Mouse (Mus musculus) bone marrow, adult 2 months (tissue): ENCODE results near the gene Crot. TPM values are rescaled to one million over a fixed set of nuclear protein-coding genes. Genes with fewer than 3 reads are reported as not detected.

Experiments used
- H3K27ac ChIP-seq: fragments of 200-500 bp; 2 replicates; pipeline ENCODE4 v1.5.1; 2012; ENCODE audit warnings: low read depth, mild to moderate bottlenecking, control low read depth, inconsistent platforms, low read length; ENCODE audit not compliant: control insufficient read depth, poor library complexity, insufficient read depth
- H3K4me1 ChIP-seq: fragments of 200-500 bp; 2 replicates; pipeline ENCODE4 v1.6.1; 2011; ENCODE audit warnings: low read length; ENCODE audit not compliant: control insufficient read depth, insufficient read depth
- H3K4me3 ChIP-seq: fragments of 200-500 bp; replicated peaks from 2 replicates; pipeline ENCODE3; 2011; ENCODE audit warnings: mild to moderate bottlenecking, low read depth, low read length, control low read depth; ENCODE audit not compliant: control insufficient read depth
- CTCF ChIP-seq: fragments of 200-500 bp; IDR thresholded peaks from 2 replicates; pipeline ENCODE4 v1.5.1; 2011; ENCODE audit warnings: low read length, control low read depth; ENCODE audit not compliant: control insufficient read depth, insufficient read depth
- POLR2A ChIP-seq: fragments of 200-500 bp; IDR thresholded peaks from 2 replicates; pipeline ENCODE4 v1.6.1; 2011; ENCODE audit warnings: low read depth, mild to moderate bottlenecking, control low read depth, low read length, borderline replicate concordance; ENCODE audit not compliant: control insufficient read depth
- WGBS: fragments of 180-500 bp; shearing (Covaris S2); methylation state at CpG from one replicate; pipeline ENCODE4 v1.1.7; 2018; 5-methylcytosine and 5-hydroxymethylcytosine counted together
- polyA plus RNA-seq: library from polyadenylated mRNA; stranded (reverse); fragments of >200 nt; gene quantifications from 2 replicates; pipeline ENCODE4 v1.2.4, GENCODE M21; 2011; ENCODE audit warnings: low replicate concordance; ENCODE audit not compliant: missing spikeins, insufficient read depth, insufficient read length

Gene Crot
- 7.2 and 10.7 TPM in 2 replicates for polyA plus RNA-seq

DNA sequence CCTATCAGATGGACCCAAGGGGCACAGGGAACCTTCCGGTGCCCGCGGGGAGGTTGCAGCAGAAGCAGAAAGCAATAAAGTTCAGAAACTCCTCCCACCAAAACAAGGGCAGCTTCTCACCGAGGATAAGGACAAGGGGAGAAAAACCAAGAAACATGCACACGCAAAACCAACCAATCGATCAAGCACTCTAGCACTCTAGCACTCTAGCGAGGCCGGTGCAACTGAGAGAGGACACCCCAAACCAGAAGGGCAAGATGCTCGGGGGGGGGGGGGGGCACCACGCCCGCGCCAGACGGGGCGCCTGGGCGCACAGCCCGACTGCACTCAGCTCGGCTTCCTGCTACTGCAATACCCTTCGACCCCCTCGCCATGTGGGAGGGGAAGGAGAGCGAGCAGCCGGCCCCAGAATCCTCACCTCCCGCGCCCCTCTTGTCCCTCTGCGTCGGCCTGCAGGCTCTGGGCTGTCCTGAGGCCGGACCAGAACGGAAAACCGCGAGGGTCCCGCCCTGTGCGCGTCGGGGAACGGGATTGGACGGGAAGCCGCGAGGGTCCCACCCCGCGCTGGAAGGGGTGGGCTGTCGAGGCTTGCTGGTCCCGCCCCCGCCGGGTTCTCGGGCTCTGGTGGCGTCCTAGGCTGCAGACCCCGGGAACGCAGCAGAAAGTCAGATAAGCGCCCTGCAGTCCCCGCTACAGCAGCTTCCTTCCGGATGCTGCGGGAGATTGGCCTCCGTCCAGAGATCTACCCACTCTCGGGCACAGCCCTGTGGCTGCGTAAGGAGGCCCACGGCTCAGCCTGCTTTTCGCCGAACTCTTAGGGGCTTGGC lies at the start of gene Crot:
TSS of gene Crot (minus strand) at position 639 of the 827 bp plus-strand sequence.
- WGBS, result under 1% methylated on average over 55 of the region's 57 CpGs
- TF ChIP-seq CTCF, result 0 out of 2 replicates have a peak, but pooled peaks have one; percentile 13
- peak; percentile 89 for TF ChIP-seq POLR2A
- no peaks in the 10 kb centered on the region; the same call in 1 of the 2 replicates for H3K4me1 ChIP-seq
- peak within 1 kb of the TSS; percentile 94 for H3K4me3 ChIP-seq
- H3K27ac ChIP-seq, result peak within 1 kb of the TSS; percentile 75

DNA sequence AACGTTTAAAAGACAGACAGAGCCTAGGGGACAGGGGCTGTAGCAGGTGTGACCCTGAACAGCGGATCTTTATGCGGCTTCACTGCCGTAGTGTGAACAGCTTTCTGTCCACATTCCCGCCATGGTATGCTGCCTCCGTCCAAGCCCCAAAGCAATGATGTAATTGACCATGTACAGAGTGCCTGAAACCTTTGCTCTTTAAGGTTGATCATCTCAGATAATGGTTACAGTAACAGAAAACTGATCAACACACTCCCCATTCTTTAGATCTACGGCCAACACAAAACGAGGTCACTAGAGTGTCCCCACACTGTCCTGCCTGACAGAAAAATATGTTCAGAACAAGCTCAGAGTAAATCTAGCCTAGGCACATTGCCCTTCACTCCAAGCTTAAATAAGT lies 48.8 kb upstream of the Crot start:
- H3K4me1 ChIP-seq, result no peaks in the 10 kb centered on the region
- 86% methylated on average over 8 of the region's 8 CpGs for WGBS
- H3K4me3 ChIP-seq, result no peak overlapping the region
- no peak overlapping the region for H3K27ac ChIP-seq
- TF ChIP-seq POLR2A, result no peak
- no peak for TF ChIP-seq CTCF

DNA sequence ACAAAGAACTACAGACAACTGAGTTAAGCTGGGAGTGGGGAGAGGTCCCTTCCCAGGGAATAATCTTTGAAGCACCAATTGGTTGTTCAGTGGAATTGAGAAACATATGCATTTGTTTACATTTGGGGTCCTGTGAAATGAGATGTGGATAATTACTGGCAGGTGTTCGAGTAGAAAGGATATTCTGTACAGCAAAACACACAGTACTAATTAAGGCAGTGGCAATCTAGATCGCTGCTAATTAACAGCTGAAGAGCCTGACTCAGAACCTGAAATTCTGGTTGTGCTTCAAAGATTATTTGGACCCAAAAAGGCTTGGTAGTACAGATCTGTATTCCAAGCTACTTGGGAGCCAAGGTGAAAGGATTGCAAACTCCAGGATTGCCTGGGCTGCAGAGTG lies 47.7 kb upstream of the Crot start:
- 74% methylated on average over 2 of the region's 2 CpGs for WGBS
- Histone ChIP-seq H3K4me3 (no peak overlapping the region), H3K4me1 (no peaks in the 10 kb centered on the region), H3K27ac (no peak overlapping the region)
- no peak for TF ChIP-seq CTCF
- no peak for TF ChIP-seq POLR2A

DNA sequence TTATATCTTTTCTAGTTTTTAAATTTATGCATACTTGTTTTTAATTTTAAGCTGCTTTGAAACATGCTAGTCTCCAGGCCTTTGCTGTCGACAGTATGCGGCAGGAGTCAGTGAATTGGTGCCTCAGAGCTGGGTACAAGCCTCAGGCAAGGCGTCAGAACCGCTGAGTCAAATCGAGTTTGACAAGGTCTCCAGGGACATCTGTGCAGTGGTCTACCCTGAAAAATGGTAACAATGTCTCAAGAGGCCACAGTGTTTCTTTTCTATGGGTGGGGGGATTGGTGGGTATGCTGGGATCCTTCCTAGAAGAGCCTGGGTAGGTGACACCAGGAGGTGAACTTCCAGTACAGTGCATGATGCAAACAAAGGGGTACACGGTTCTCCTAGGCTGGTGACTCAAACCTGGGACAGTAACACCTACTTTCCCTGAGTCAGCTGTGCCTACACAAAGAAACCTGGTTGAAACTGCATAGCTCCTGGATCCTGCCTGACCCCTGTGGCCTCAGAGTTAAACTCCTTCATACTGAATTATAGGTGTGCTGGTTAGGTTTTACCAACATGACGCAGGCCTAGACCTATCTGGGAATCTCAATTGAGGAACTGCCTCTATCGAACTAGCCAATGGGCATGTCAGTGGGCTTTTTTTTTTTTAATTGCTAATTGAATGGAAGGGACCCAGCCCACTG lies 46.6 kb upstream of the Crot start:
- H3K27ac ChIP-seq, result no peak overlapping the region

DNA sequence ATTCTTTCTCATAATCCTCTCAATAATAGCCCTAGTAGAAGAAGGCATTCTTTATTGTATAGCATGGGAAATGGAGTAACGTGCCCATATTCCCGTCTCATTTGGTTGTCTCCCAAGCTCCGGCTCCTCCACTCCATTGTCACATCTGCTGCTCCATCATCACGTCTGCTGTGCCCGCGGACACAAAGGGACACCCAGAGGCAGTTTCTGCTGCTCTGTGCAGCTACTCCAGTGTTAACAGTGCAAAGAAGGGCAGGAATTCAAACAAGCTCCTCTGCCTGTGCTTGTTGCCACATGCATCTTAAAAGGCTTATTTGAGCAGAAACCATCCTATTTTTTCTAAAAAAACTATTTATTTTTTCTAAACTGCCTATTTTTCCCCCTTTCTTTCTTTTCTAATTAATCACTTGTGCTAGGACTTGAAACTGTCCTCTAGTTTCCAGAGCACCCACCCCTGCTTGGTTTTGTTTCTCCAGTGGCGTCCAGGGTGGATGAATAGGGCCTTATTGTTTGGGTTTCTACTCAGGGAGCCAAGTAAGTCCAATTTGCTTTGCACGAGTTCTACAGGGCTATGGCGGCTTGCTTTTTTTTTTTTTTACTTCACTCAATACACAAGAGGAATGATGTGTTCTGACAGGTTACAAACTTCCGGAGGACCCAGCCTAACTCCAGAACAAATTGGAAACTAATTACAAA lies 45.7 kb upstream of the Crot start:
- TF ChIP-seq CTCF (no peak), POLR2A (no peak)
- H3K4me1 ChIP-seq, result no peaks in the 10 kb centered on the region; the same call in 1 of the 2 replicates
- no peak overlapping the region for H3K27ac ChIP-seq
- H3K4me3 ChIP-seq, result no peak overlapping the region
- 85% methylated on average over 10 of the region's 10 CpGs for WGBS

More for the DNA sequence above, 46.6 kb upstream of the Crot start:
- WGBS, result 71% methylated on average over 8 of the region's 8 CpGs
- no peak for TF ChIP-seq CTCF
- no peak for TF ChIP-seq POLR2A
- Histone ChIP-seq H3K4me3 (no peak overlapping the region), H3K4me1 (no peaks in the 10 kb centered on the region; the same call in 1 of the 2 replicates)

DNA sequence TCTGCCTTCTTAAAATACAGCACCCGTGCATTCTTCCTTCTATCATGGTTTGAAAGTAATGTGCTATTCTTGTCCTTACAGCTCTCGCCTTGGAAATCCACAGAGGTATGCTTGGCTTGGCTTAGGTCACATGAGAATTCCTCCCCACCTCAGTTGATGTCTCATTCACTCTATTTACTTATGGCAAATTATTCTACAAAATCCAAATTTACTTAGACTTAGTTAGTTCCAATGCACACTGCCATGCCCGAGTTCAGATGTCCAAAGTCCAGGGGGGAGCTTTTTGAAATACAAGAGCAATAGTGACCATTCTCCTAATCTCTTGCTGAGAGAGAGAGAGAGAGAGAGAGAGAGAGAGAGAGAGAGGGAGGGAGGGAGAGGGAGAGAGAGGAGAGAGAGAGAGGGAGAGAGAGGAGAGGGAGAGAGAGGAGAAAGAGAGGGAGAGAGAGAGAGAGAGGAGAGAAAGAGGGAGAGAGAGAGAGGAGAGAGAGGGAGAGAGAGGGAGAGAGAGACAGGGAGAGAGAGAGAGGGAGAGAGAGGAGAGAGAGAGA lies 43.6 kb upstream of the Crot start:
- H3K27ac ChIP-seq, result no peak overlapping the region
- no peak for TF ChIP-seq POLR2A
- no peak for TF ChIP-seq CTCF
- H3K4me1 ChIP-seq, result no peaks in the 10 kb centered on the region; the same call in 1 of the 2 replicates
- H3K4me3 ChIP-seq, result no peak overlapping the region
- WGBS, result 75% methylated on average over 3 of the region's 3 CpGs

DNA sequence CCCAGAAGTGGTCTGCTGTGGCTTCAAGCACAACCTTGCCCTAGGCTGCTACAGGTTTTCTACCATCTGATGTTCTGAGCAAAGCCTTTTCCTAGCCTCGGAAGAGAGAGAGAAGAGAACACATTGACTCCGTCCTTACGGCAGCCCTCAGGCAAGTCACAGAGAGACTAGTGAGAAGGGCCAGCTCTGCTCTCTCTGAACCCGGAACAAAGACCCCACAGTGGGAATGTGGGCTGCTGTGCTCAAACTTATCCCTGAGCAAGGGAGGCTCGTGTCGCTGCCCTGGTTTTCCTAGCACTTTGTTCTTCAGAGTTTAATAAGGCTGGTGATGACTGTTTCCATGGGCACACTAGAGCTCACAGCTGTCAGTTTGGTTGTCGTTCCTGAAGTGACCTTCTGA lies 42.9 kb upstream of the Crot start:
- TF ChIP-seq CTCF (no peak), POLR2A (no peak)
- 81% methylated on average over 7 of the region's 7 CpGs for WGBS
- no peak overlapping the region for H3K27ac ChIP-seq
- no peaks in the 10 kb centered on the region; the same call in 1 of the 2 replicates for H3K4me1 ChIP-seq
- no peak overlapping the region for H3K4me3 ChIP-seq
